ENCODE assay signal across 9 mouse cellular contexts in genomic region chr15:94722759-94723158, GRCm38 (mm10).
DNase-seq lines count a peak whose midpoint lies in the region; ATAC-seq and TF ChIP-seq lines count a peak whose summit lies in the region.
"Had no signal": no experiment of that assay in that cellular context is flagged by ENCODE, and none has a peak within 500 bp of the region (broad histone marks: within the 10 kb centered on the region; RNA-seq: fewer than 3 reads in every experiment).

No protein-coding gene starts in this region.

- H3K4me2 ChIP-seq in intestine, postnatal 0 days (replicated peaks; ENCODE audit: low read depth): no peak overlapping the region
- H3K4me2 ChIP-seq in intestine, embryonic 15.5 days (replicated peaks): no peak overlapping the region
- no peak overlapping the region for H3K4me2 ChIP-seq in midbrain, postnatal 0 days (ENCODE audit: low read depth, low read length, poor library complexity, severe bottlenecking)
- H3K4me2 ChIP-seq: embryonic facial prominence, embryonic 12.5 days had no signal

- in situ Hi-C loops in ES-E14 (cut with MboI; ENCODE audit: low sequenced_read_pairs in 2 of 2, unreplicated experiment in 2 of 2): no loop called here

- no peaks in the 10 kb centered on the region for H3K9me3 ChIP-seq in intestine, postnatal 0 days (ENCODE audit: control insufficient read depth)
- no peaks in the 10 kb centered on the region for H3K9me3 ChIP-seq in intestine, embryonic 15.5 days
- no peaks in the 10 kb centered on the region for H3K9me3 ChIP-seq in ES-E14 (ENCODE audit: control insufficient read depth, insufficient read depth, low read depth, low read length)
- H3K9me3 ChIP-seq in midbrain, postnatal 0 days (ENCODE audit: low read length): no peaks in the 10 kb centered on the region
- H3K9me3 ChIP-seq: embryonic facial prominence, embryonic 12.5 days had no signal

- no peak overlapping the region for H3K9ac ChIP-seq in intestine, postnatal 0 days (ENCODE audit: low read depth, low read length)
- H3K9ac ChIP-seq in intestine, embryonic 15.5 days: no peak overlapping the region
- no peak overlapping the region for H3K9ac ChIP-seq in ES-E14 (ENCODE audit: insufficient read depth, low read depth, low read length, poor library complexity, severe bottlenecking)
- H3K9ac ChIP-seq in midbrain, postnatal 0 days (replicated peaks; ENCODE audit: low read length, poor library complexity, severe bottlenecking): no peak overlapping the region
- H3K9ac ChIP-seq: embryonic facial prominence, embryonic 12.5 days had no signal

- ATAC-seq in intestine, postnatal 0 days: no peak
- ATAC-seq in intestine, embryonic 15.5 days: no peak
- no peak for ATAC-seq in midbrain, postnatal 0 days (ENCODE audit: low FRiP score)
- no peak for ATAC-seq in erythroid progenitor cell, adult 5-6 weeks (replicated peaks; ENCODE audit: low FRiP score, poor library complexity, severe bottlenecking)

- H3K4me3 ChIP-seq in intestine, postnatal 0 days (ENCODE audit: low read depth, low read length): no peak overlapping the region
- no peak overlapping the region for H3K4me3 ChIP-seq in intestine, embryonic 15.5 days (replicated peaks)
- H3K4me3 ChIP-seq in ES-E14 (ENCODE audit: insufficient read depth in 1 of 2, low read depth in 1 of 2, low read length in 2 of 2, poor library complexity in 1 of 2, severe bottlenecking in 1 of 2): no peak overlapping the region
- H3K4me3 ChIP-seq in midbrain, postnatal 0 days (ENCODE audit: low read depth, low read length): no peak overlapping the region
- H3K4me3 ChIP-seq: embryonic facial prominence, embryonic 12.5 days had no signal

- H3K4me1 ChIP-seq in intestine, postnatal 0 days (replicated peaks; ENCODE audit: control insufficient read depth, insufficient read depth, low read length): no peaks in the 10 kb centered on the region
- no peaks in the 10 kb centered on the region for H3K4me1 ChIP-seq in intestine, embryonic 15.5 days (replicated peaks)
- 0 out of 4 replicates have a peak, but pooled peaks cover 0 to 2% of the 10 kb centered on the region in 2 experiments for H3K4me1 ChIP-seq in ES-E14 (ENCODE audit: control insufficient read depth in 2 of 2, insufficient read depth in 2 of 2, low read length in 2 of 2, poor library complexity in 1 of 2)
- no peaks in the 10 kb centered on the region for H3K4me1 ChIP-seq in midbrain, postnatal 0 days (ENCODE audit: insufficient read depth, low read length)
- H3K4me1 ChIP-seq: embryonic facial prominence, embryonic 12.5 days had no signal

- TF ChIP-seq CTCF in intestine, postnatal 0 days (IDR thresholded peaks at IDR 0.05; ENCODE audit: low read depth): peak; percentile 73
- peak; percentile 87 for TF ChIP-seq CTCF in midbrain, postnatal 0 days (IDR thresholded peaks at IDR 0.05)

- H3K27ac ChIP-seq in intestine, postnatal 0 days (ENCODE audit: low read depth, low read length): no peak overlapping the region
- H3K27ac ChIP-seq in intestine, embryonic 15.5 days: no peak overlapping the region
- H3K27ac ChIP-seq in ES-E14 (ENCODE audit: insufficient read depth, low read depth, low read length, poor library complexity, severe bottlenecking): no peak overlapping the region
- H3K27ac ChIP-seq in midbrain, postnatal 0 days (ENCODE audit: low read depth, low read length): no peak overlapping the region
- H3K27ac ChIP-seq: embryonic facial prominence, embryonic 12.5 days had no signal

- peak; percentile 56 for DNase-seq in ES-E14 (ENCODE audit: low read depth, low spot score)
- peak; percentile 17 for DNase-seq in c-Kit-positive CD71-negative TER-119-negative erythroid progenitor cells, embryonic 14.5 days (ENCODE audit: low read depth)
- DNase-seq in frontal cortex, adult 2 months (ENCODE audit: extremely low spot score in 1 of 2, low spot score in 1 of 2): peak; percentile 72 to 94
- peak; percentile 83 for DNase-seq in layer of hippocampus, postnatal 10 days (ENCODE audit: low spot score in 2 of 2)
- DNase-seq in midbrain, postnatal 0 days (ENCODE audit: low spot score): peak; percentile 89

- 28% methylated on average over 5 of the region's 5 CpGs for WGBS in intestine, postnatal 0 days
- 29% methylated on average over 5 of the region's 5 CpGs for WGBS in intestine, embryonic 15.5 days
- 33% methylated on average over 5 of the region's 5 CpGs for WGBS in midbrain, postnatal 0 days

- no peaks in the 10 kb centered on the region for H3K36me3 ChIP-seq in intestine, postnatal 0 days (ENCODE audit: control insufficient read depth, insufficient read depth)
- H3K36me3 ChIP-seq in intestine, embryonic 15.5 days: no peaks in the 10 kb centered on the region
- no peaks in the 10 kb centered on the region for H3K36me3 ChIP-seq in ES-E14 (ENCODE audit: control insufficient read depth, insufficient read depth, low read length, poor library complexity, severe bottlenecking)
- no peaks in the 10 kb centered on the region for H3K36me3 ChIP-seq in midbrain, postnatal 0 days (ENCODE audit: insufficient read depth, low read length)
- H3K36me3 ChIP-seq: embryonic facial prominence, embryonic 12.5 days had no signal

- no peaks in the 10 kb centered on the region for H3K27me3 ChIP-seq in intestine, postnatal 0 days (replicated peaks; ENCODE audit: control insufficient read depth, insufficient read depth, low read length)
- 0 out of 2 replicates have a peak, but pooled peaks cover 3% of the 10 kb centered on the region for H3K27me3 ChIP-seq in intestine, embryonic 15.5 days (replicated peaks)
- no peaks in the 10 kb centered on the region for H3K27me3 ChIP-seq in midbrain, postnatal 0 days (ENCODE audit: insufficient read depth, low read length)
- H3K27me3 ChIP-seq: embryonic facial prominence, embryonic 12.5 days had no signal

TF ChIP-seq in ES-E14, 5 proteins besides CTCF, POLR2A, EP300 and RAD21:
- no peak for TF ChIP-seq MAFK (IDR thresholded peaks at IDR 0.05; ENCODE audit: insufficient read depth, low read depth, low read length)
- peak; percentile 53; the same call in 1 of the 2 replicates for TF ChIP-seq ZC3H11A (IDR thresholded peaks at IDR 0.05; ENCODE audit: borderline replicate concordance, low read depth, low read length)

Comparison
In these comparisons a context has a peak if more than half of its experiments do, and no peak if none do; other contexts are left out.
1. DNase-seq: peak in every context shown above with its lines; median percentile 89 in midbrain, postnatal 0 days; 83 in frontal cortex, adult 2 months; 83 in layer of hippocampus, postnatal 10 days; 56 in ES-E14; 17 in c-Kit-positive CD71-negative TER-119-negative erythroid progenitor cells, embryonic 14.5 days.